Mouse (Mus musculus): Measurements from ENCODE around the gene Pik3r6. TPM values are rescaled to one million over a fixed set of nuclear protein-coding genes. Genes with fewer than 3 reads are reported as not detected.

Gene Pik3r6
- polyA plus RNA-seq, 1 experiment = 4.0 TPM

GRCm38 (mm10) chr11:68464260-68464659 is 38.6 kb upstream of the Pik3r6 start:
- TF ChIP-seq POLR2A (IDR thresholded peaks at IDR 0.05; ENCODE audit: low read depth, low read length) (no peak), CTCF (IDR thresholded peaks at IDR 0.05; ENCODE audit: extremely low read depth, insufficient read depth, insufficient read length, insufficient replicate concordance) (no peak)
- no peaks in the 10 kb centered on the region; the same call in 1 of the 2 replicates for H3K36me3 ChIP-seq (ENCODE audit: control insufficient read depth, insufficient read depth, low read length)
- 75% methylated on average over 5 of the region's 5 CpGs for WGBS
- no peaks in the 10 kb centered on the region for H3K27me3 ChIP-seq (ENCODE audit: control insufficient read depth, insufficient read depth, low read length)
- no peak overlapping the region for H3K4me3 ChIP-seq (ENCODE audit: extremely low read depth, insufficient read depth, insufficient read length)
- peaks cover 6% of the 10 kb centered on the region; the same call in 1 of the 2 replicates for H3K4me1 ChIP-seq (ENCODE audit: control insufficient read depth, insufficient read depth, insufficient read length)
- no peak overlapping the region for H3K27ac ChIP-seq (ENCODE audit: insufficient read depth, low read length)
- DNase-seq (ENCODE audit: low read depth in 1 of 2, low spot score in 2 of 2) = no peak

- no peak for DNase-seq (ENCODE audit: low read depth in 1 of 2, low spot score in 2 of 2)
- WGBS = 35% methylated on average over 2 of the region's 2 CpGs
- Histone ChIP-seq H3K4me1 (ENCODE audit: control insufficient read depth, insufficient read depth, insufficient read length) (peaks cover 6% of the 10 kb centered on the region; the same call in 1 of the 2 replicates), H3K4me3 (ENCODE audit: extremely low read depth, insufficient read depth, insufficient read length) (no peak overlapping the region), H3K36me3 (ENCODE audit: control insufficient read depth, insufficient read depth, low read length) (no peaks in the 10 kb centered on the region; the same call in 1 of the 2 replicates), H3K27me3 (ENCODE audit: control insufficient read depth, insufficient read depth, low read length) (no peaks in the 10 kb centered on the region), H3K27ac (ENCODE audit: insufficient read depth, low read length) (no peak overlapping the region)
- no peak for TF ChIP-seq CTCF (IDR thresholded peaks at IDR 0.05; ENCODE audit: extremely low read depth, insufficient read depth, insufficient read length, insufficient replicate concordance)
- no peak for TF ChIP-seq POLR2A (IDR thresholded peaks at IDR 0.05; ENCODE audit: low read depth, low read length)
Measured at GRCm38 (mm10) chr11:68465090-68465489, 37.7 kb upstream of the Pik3r6 start.

GRCm38 (mm10) chr11:68467441-68467840 is 35.4 kb upstream of the Pik3r6 start:
- DNase-seq (ENCODE audit: low read depth in 1 of 2, low spot score in 2 of 2) = no peak
- Histone ChIP-seq H3K4me3 (ENCODE audit: extremely low read depth, insufficient read depth, insufficient read length) (no peak overlapping the region), H3K36me3 (ENCODE audit: control insufficient read depth, insufficient read depth, low read length) (no peaks in the 10 kb centered on the region; the same call in 1 of the 2 replicates), H3K27ac (ENCODE audit: insufficient read depth, low read length) (no peak overlapping the region), H3K4me1 (ENCODE audit: control insufficient read depth, insufficient read depth, insufficient read length) (peaks cover 4% of the 10 kb centered on the region; the same call in 1 of the 2 replicates), H3K27me3 (ENCODE audit: control insufficient read depth, insufficient read depth, low read length) (no peaks in the 10 kb centered on the region)
- 85% methylated on average over 7 of the region's 7 CpGs for WGBS
- TF ChIP-seq CTCF (IDR thresholded peaks at IDR 0.05; ENCODE audit: extremely low read depth, insufficient read depth, insufficient read length, insufficient replicate concordance) = no peak
- no peak for TF ChIP-seq POLR2A (IDR thresholded peaks at IDR 0.05; ENCODE audit: low read depth, low read length)

GRCm38 (mm10) chr11:68467962-68468612 is 34.7 kb upstream of the Pik3r6 start:
- TF ChIP-seq POLR2A (IDR thresholded peaks at IDR 0.05; ENCODE audit: low read depth, low read length) = no peak
- no peak for TF ChIP-seq CTCF (IDR thresholded peaks at IDR 0.05; ENCODE audit: extremely low read depth, insufficient read depth, insufficient read length, insufficient replicate concordance)
- H3K4me1 ChIP-seq (ENCODE audit: control insufficient read depth, insufficient read depth, insufficient read length) = peaks cover 2% of the 10 kb centered on the region; the same call in 1 of the 2 replicates
- no peaks in the 10 kb centered on the region; the same call in 1 of the 2 replicates for H3K36me3 ChIP-seq (ENCODE audit: control insufficient read depth, insufficient read depth, low read length)
- no peak overlapping the region for H3K4me3 ChIP-seq (ENCODE audit: extremely low read depth, insufficient read depth, insufficient read length)
- H3K27ac ChIP-seq (ENCODE audit: insufficient read depth, low read length) = no peak overlapping the region
- no peak for DNase-seq (ENCODE audit: low read depth in 1 of 2, low spot score in 2 of 2)
- no peaks in the 10 kb centered on the region for H3K27me3 ChIP-seq (ENCODE audit: control insufficient read depth, insufficient read depth, low read length)
- 74% methylated on average over 9 of the region's 9 CpGs for WGBS

- DNase-seq (ENCODE audit: low read depth in 1 of 2, low spot score in 2 of 2) = no peak
- Histone ChIP-seq H3K4me3 (ENCODE audit: extremely low read depth, insufficient read depth, insufficient read length) (no peak overlapping the region), H3K27me3 (ENCODE audit: control insufficient read depth, insufficient read depth, low read length) (no peaks in the 10 kb centered on the region), H3K27ac (ENCODE audit: insufficient read depth, low read length) (no peak overlapping the region), H3K4me1 (ENCODE audit: control insufficient read depth, insufficient read depth, insufficient read length) (no peaks in the 10 kb centered on the region), H3K36me3 (ENCODE audit: control insufficient read depth, insufficient read depth, low read length) (peaks cover under 1% of the 10 kb centered on the region)
- no peak for TF ChIP-seq POLR2A (IDR thresholded peaks at IDR 0.05; ENCODE audit: low read depth, low read length)
- no peak for TF ChIP-seq CTCF (IDR thresholded peaks at IDR 0.05; ENCODE audit: extremely low read depth, insufficient read depth, insufficient read length, insufficient replicate concordance)
- WGBS = 85% methylated on average over 4 of the region's 4 CpGs
Measured at GRCm38 (mm10) chr11:68468886-68469285, 33.9 kb upstream of the Pik3r6 start.

- H3K27ac ChIP-seq (ENCODE audit: insufficient read depth, low read length) = no peak overlapping the region
Measured at GRCm38 (mm10) chr11:68472162-68472849, 30.5 kb upstream of the Pik3r6 start.

More at GRCm38 (mm10) chr11:68472162-68472849, 30.5 kb upstream of the Pik3r6 start:
- Histone ChIP-seq H3K36me3 (ENCODE audit: control insufficient read depth, insufficient read depth, low read length) (peaks cover 16% of the 10 kb centered on the region), H3K27me3 (ENCODE audit: control insufficient read depth, insufficient read depth, low read length) (no peaks in the 10 kb centered on the region), H3K4me1 (ENCODE audit: control insufficient read depth, insufficient read depth, insufficient read length) (no peaks in the 10 kb centered on the region), H3K4me3 (ENCODE audit: extremely low read depth, insufficient read depth, insufficient read length) (no peak overlapping the region)
- no peak for TF ChIP-seq POLR2A (IDR thresholded peaks at IDR 0.05; ENCODE audit: low read depth, low read length)
- TF ChIP-seq CTCF (IDR thresholded peaks at IDR 0.05; ENCODE audit: extremely low read depth, insufficient read depth, insufficient read length, insufficient replicate concordance) = no peak
- 74% methylated on average over 5 of the region's 5 CpGs for WGBS
- DNase-seq (ENCODE audit: low read depth in 1 of 2, low spot score in 2 of 2) = no peak
